ENCODE assay signal across 24 mouse cellular contexts in genomic region chr17:75416861-75417260, GRCm38 (mm10). TPM values are rescaled to one million over a fixed set of nuclear protein-coding genes. Genes with fewer than 3 reads are reported as not detected.
DNase-seq lines count a peak whose midpoint lies in the region; ATAC-seq and TF ChIP-seq lines count a peak whose summit lies in the region.
"Had no signal": no experiment of that assay in that cellular context is flagged by ENCODE, and none has a peak within 500 bp of the region (broad histone marks: within the 10 kb centered on the region; RNA-seq: fewer than 3 reads in every experiment).

No protein-coding gene starts in this region.

- no peak overlapping the region for H3K27ac ChIP-seq in hindbrain, postnatal 0 days
- no peak overlapping the region for H3K27ac ChIP-seq in hindbrain, embryonic 11.5 days (ENCODE audit: low read depth, low read length)
- H3K27ac ChIP-seq: embryonic facial prominence, embryonic 10.5 days; embryonic facial prominence, embryonic 12.5 days; forebrain, embryonic 13.5 days; forebrain, embryonic 15.5 days had no signal

- H3K36me3 ChIP-seq in hindbrain, postnatal 0 days (ENCODE audit: insufficient read depth, low read length), result no peaks in the 10 kb centered on the region
- H3K36me3 ChIP-seq in hindbrain, embryonic 11.5 days (ENCODE audit: control insufficient read depth, insufficient read depth, low read length), result no peaks in the 10 kb centered on the region
- H3K36me3 ChIP-seq: embryonic facial prominence, embryonic 10.5 days; embryonic facial prominence, embryonic 12.5 days; forebrain, embryonic 15.5 days had no signal

- WGBS in hindbrain, postnatal 0 days, result 73% methylated on average over 3 of the region's 3 CpGs
- WGBS in hindbrain, embryonic 11.5 days, result 86% methylated on average over 3 of the region's 3 CpGs

- H3K27me3 ChIP-seq in hindbrain, postnatal 0 days (ENCODE audit: insufficient read depth, low read length), result no peaks in the 10 kb centered on the region
- H3K27me3 ChIP-seq in hindbrain, embryonic 11.5 days (ENCODE audit: control insufficient read depth, insufficient read depth, low read length), result no peaks in the 10 kb centered on the region
- H3K27me3 ChIP-seq: embryonic facial prominence, embryonic 12.5 days; forebrain, embryonic 13.5 days; forebrain, embryonic 15.5 days; Patski had no signal

- H3K4me1 ChIP-seq in hindbrain, postnatal 0 days (ENCODE audit: insufficient read depth, low read length), result no peaks in the 10 kb centered on the region
- H3K4me1 ChIP-seq in hindbrain, embryonic 11.5 days (replicated peaks; ENCODE audit: control insufficient read depth, insufficient read depth, low read length), result no peaks in the 10 kb centered on the region
- H3K4me1 ChIP-seq: embryonic facial prominence, embryonic 10.5 days; embryonic facial prominence, embryonic 12.5 days; forebrain, embryonic 13.5 days; forebrain, embryonic 15.5 days had no signal

- no peak for TF ChIP-seq CTCF in hindbrain, postnatal 0 days (IDR thresholded peaks at IDR 0.05; ENCODE audit: low read depth)

- no peak for DNase-seq in hindbrain, postnatal 0 days (ENCODE audit: low spot score)
- no peak for DNase-seq in hindbrain, embryonic 11.5 days (ENCODE audit: low spot score)
- peak; percentile 12 for DNase-seq in 3T3-L1 (ENCODE audit: low read depth, low spot score)
- peak; percentile 79 for DNase-seq in A20 (ENCODE audit: low read depth, low spot score)
- peak; percentile 65 for DNase-seq in adipocyte (ENCODE audit: low spot score)
- DNase-seq in layer of hippocampus, adult 9-10 months (ENCODE audit: low spot score), result no peak
- no peak for DNase-seq in frontal cortex, adult 2 months (ENCODE audit: extremely low spot score in 1 of 2, low spot score in 1 of 2)
- DNase-seq in spleen, postnatal 36 days (ENCODE audit: low spot score in 2 of 2), result no peak
- DNase-seq: adrenal gland, adult 2 months; adrenal gland, postnatal 10 days; adrenal gland, postnatal 25 days; cerebellum, adult 11 months; cerebellum, adult 18-20 months; cerebellum, adult 8-10 months; cerebellum, adult 9-11 months; cerebellum, postnatal 25 days; forebrain, postnatal 0 days had no signal

- H3K9me3 ChIP-seq in hindbrain, postnatal 0 days (ENCODE audit: low read length), result no peaks in the 10 kb centered on the region
- no peaks in the 10 kb centered on the region for H3K9me3 ChIP-seq in hindbrain, embryonic 11.5 days (ENCODE audit: control insufficient read depth, low read length)
- H3K9me3 ChIP-seq: embryonic facial prominence, embryonic 10.5 days; embryonic facial prominence, embryonic 12.5 days; forebrain, embryonic 13.5 days; forebrain, embryonic 15.5 days had no signal

- ATAC-seq in hindbrain, postnatal 0 days, result 0 out of 2 replicates have a peak, but pooled peaks have one; percentile 35
- ATAC-seq in hindbrain, embryonic 11.5 days (ENCODE audit: low FRiP score), result no peak
- ATAC-seq: activated CD4-positive, CD25-positive, alpha-beta regulatory T cell, adult 4 months; forebrain, embryonic 13.5 days; forebrain, embryonic 15.5 days; forebrain, postnatal 0 days; Patski had no signal

- no peak overlapping the region for H3K9ac ChIP-seq in hindbrain, postnatal 0 days (replicated peaks; ENCODE audit: low read length)
- no peak overlapping the region for H3K9ac ChIP-seq in hindbrain, embryonic 11.5 days (ENCODE audit: low read depth, low read length)
- H3K9ac ChIP-seq: embryonic facial prominence, embryonic 12.5 days; forebrain, embryonic 13.5 days; forebrain, embryonic 15.5 days; forebrain, postnatal 0 days had no signal

- H3K4me3 ChIP-seq in hindbrain, postnatal 0 days (ENCODE audit: low read length), result no peak overlapping the region
- H3K4me3 ChIP-seq in hindbrain, embryonic 11.5 days (ENCODE audit: low read depth, low read length), result no peak overlapping the region
- H3K4me3 ChIP-seq: embryonic facial prominence, embryonic 10.5 days; embryonic facial prominence, embryonic 12.5 days; forebrain, embryonic 13.5 days; forebrain, embryonic 15.5 days had no signal

- H3K4me2 ChIP-seq in hindbrain, postnatal 0 days (ENCODE audit: low read depth, low read length), result no peak overlapping the region
- no peak overlapping the region for H3K4me2 ChIP-seq in hindbrain, embryonic 11.5 days (replicated peaks; ENCODE audit: low read depth, low read length)
- H3K4me2 ChIP-seq: embryonic facial prominence, embryonic 12.5 days; forebrain, embryonic 13.5 days; forebrain, embryonic 15.5 days had no signal

RNA-seq across cellular contexts. Expression of gene Rasgrp3, which starts 18.8 kb away (rescaled TPM):
- total RNA-seq in hindbrain, postnatal 0 days (2014; rRNA removed), result 2.1 and 3.3 TPM in 2 replicates
- polyA plus RNA-seq in hindbrain, postnatal 0 days (2015; fragmentation: Nextera tagmentation; extraction: Ambion mirVana), result 5.1 and 5.9 TPM in 2 replicates
- polyA plus RNA-seq in hindbrain, embryonic 11.5 days (2014; fragmentation: Nextera tagmentation; extraction: Ambion mirVana), result 7.6 and 10.4 TPM in 2 replicates
- polyA plus RNA-seq in frontal cortex, adult 2 months (2012; rRNA removed), result 9.3 and 10.2 TPM in 2 replicates
- total RNA-seq: MEL had no signal

Comparison
In these comparisons a context has a peak if more than half of its experiments do, and no peak if none do; other contexts are left out.
1. DNase-seq: peak in 3T3-L1 (single experiment), A20 (single experiment) and adipocyte (single experiment); none in hindbrain, postnatal 0 days (single experiment), hindbrain, embryonic 11.5 days (single experiment), layer of hippocampus, adult 9-10 months (single experiment), frontal cortex, adult 2 months (0 of 2) and spleen, postnatal 36 days (0 of 2).